Mouse (Mus musculus) myocyte (in vitro differentiated cells): ENCODE measurements around the gene Olfr56.
"Not testable (repeated sequence)": the region's sequence is repeated elsewhere in the genome, so short reads cannot be mapped to it uniquely, and the experiment has no call there.

Experiments used
- E2F4 ChIP-seq: IDR thresholded peaks from one replicate; pipeline ENCODE4 v1.6.1; 2011; ENCODE audit warnings: mild to moderate bottlenecking, control low read depth, moderate library complexity; ENCODE audit not compliant: insufficient read depth
- POLR2A ChIP-seq: IDR thresholded peaks from one replicate; pipeline ENCODE4 v1.6.1; 2011; ENCODE audit warnings: low read depth, mild to moderate bottlenecking, control low read depth, moderate library complexity; ENCODE audit not compliant: insufficient read length

- TF ChIP-seq POLR2A, E2F4: not testable (repeated sequence)
Observed at GRCm38 (mm10) chr11:48993296-48993695, 14.6 kb downstream of the Olfr56 start.
